Mouse (Mus musculus): ENCODE results near the gene Shmt1. TPM values are rescaled to one million over a fixed set of nuclear protein-coding genes. Genes with fewer than 3 reads are reported as not detected.

Gene Shmt1
- 109 TPM for polyA plus RNA-seq (2014; fragmentation: Illumina TruSeq; extraction: RNeasy Lipid Tissue Mini Kit (QIAGEN cat#74804); ENCODE audit: low read depth, low replicate concordance)

GRCm38 (mm10) chr11:60811618-60812017, at the start of gene Shmt1:
Gene Shmt1 (minus strand): TSS chr11:60811718.

GRCm38 (mm10) chr11:60830433-60831052, 19.0 kb upstream of the Shmt1 start, which contains the start of gene Dhrs7b:
Gene Dhrs7b (plus strand): TSS chr11:60830631.

GRCm38 (mm10) chr11:60776829-60777740, 34.4 kb downstream of the Shmt1 start, which contains the start of the genes Top3a and Smcr8:
Gene Top3a (minus strand): TSS chr11:60777365.
Gene Smcr8 (plus strand): TSS chr11:60777524.

Other genes starting within 250 kb of the Shmt1 start
- gene Llgl1, start 112.0 kb downstream of the Shmt1 start, polyA plus RNA-seq (2014; fragmentation: Illumina TruSeq; extraction: RNeasy Lipid Tissue Mini Kit (QIAGEN cat#74804); ENCODE audit: low read depth, low replicate concordance), result 0.24 TPM
- gene Flii, start 84.5 kb downstream of the Shmt1 start, polyA plus RNA-seq (2014; fragmentation: Illumina TruSeq; extraction: RNeasy Lipid Tissue Mini Kit (QIAGEN cat#74804); ENCODE audit: low read depth, low replicate concordance), result 5.0 TPM
- gene Mief2, start 83.3 kb downstream of the Shmt1 start, polyA plus RNA-seq (2014; fragmentation: Illumina TruSeq; extraction: RNeasy Lipid Tissue Mini Kit (QIAGEN cat#74804); ENCODE audit: low read depth, low replicate concordance), result 1.4 TPM
- 2.3 TPM for gene Top3a, start 34.4 kb downstream of the Shmt1 start, polyA plus RNA-seq (2014; fragmentation: Illumina TruSeq; extraction: RNeasy Lipid Tissue Mini Kit (QIAGEN cat#74804); ENCODE audit: low read depth, low replicate concordance)
- gene Smcr8, start 34.2 kb downstream of the Shmt1 start, polyA plus RNA-seq (2014; fragmentation: Illumina TruSeq; extraction: RNeasy Lipid Tissue Mini Kit (QIAGEN cat#74804); ENCODE audit: low read depth, low replicate concordance), result 8.0 TPM
- 4.6 TPM for gene Dhrs7b, start 18.9 kb upstream of the Shmt1 start, polyA plus RNA-seq (2014; fragmentation: Illumina TruSeq; extraction: RNeasy Lipid Tissue Mini Kit (QIAGEN cat#74804); ENCODE audit: low read depth, low replicate concordance)
- 9.5 TPM for gene Tmem11, start 67.6 kb upstream of the Shmt1 start, polyA plus RNA-seq (2014; fragmentation: Illumina TruSeq; extraction: RNeasy Lipid Tissue Mini Kit (QIAGEN cat#74804); ENCODE audit: low read depth, low replicate concordance)
- gene Natd1, start 103.0 kb upstream of the Shmt1 start, polyA plus RNA-seq (2014; fragmentation: Illumina TruSeq; extraction: RNeasy Lipid Tissue Mini Kit (QIAGEN cat#74804); ENCODE audit: low read depth, low replicate concordance), result 0.69 TPM
- gene Map2k3, start 120.3 kb upstream of the Shmt1 start, polyA plus RNA-seq (2014; fragmentation: Illumina TruSeq; extraction: RNeasy Lipid Tissue Mini Kit (QIAGEN cat#74804); ENCODE audit: low read depth, low replicate concordance), result 11.7 TPM
- gene Kcnj12, start 210.8 kb upstream of the Shmt1 start, polyA plus RNA-seq (2014; fragmentation: Illumina TruSeq; extraction: RNeasy Lipid Tissue Mini Kit (QIAGEN cat#74804); ENCODE audit: low read depth, low replicate concordance), result not detected

Measured in liver, adult 10 weeks (tissue).